8 mouse cellular contexts compared by ENCODE assay signal in the genomic region with DNA sequence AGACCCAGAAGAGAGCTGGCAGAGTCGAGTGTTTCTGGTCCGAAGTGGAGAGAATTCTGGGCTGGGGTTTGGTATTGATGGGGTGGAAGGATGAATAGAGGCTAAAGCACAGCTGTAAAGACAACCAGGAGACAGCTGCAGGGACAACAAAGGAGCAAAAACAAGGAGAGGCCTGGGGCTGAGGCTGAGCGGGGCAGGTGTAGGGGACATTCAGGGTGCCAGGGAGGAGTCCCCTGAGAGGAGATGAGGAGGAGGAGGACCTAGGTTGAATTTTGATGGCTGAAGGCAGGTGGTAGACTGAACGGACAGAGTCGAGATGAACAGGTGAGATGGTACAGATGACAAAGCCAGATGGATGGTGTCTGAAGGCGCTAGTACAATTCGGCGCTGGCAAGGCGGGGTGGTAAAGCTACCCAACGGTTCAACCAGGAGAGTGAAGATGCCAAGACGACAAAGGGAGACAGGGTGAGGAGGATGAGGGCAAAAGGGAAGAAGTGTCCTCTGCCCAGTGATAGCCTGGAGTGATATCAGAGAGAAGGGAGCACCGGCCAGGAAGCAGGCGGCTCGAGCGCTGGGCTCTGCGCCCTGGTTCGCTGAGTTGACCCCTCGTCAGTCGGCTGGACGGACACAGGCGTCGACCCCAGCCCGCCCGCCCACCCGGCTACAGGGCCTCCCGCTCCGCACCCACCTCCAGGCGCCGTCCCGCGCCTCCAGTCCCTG. TPM values are rescaled to one million over a fixed set of nuclear protein-coding genes. Genes with fewer than 3 reads are reported as not detected.
DNase-seq lines count a peak whose midpoint lies in the region; ATAC-seq and TF ChIP-seq lines count a peak whose summit lies in the region.

No protein-coding gene starts in this region.

- peaks cover 40% of the 10 kb centered on the region for H3K36me3 ChIP-seq in E14TG2a.4 (ENCODE audit: insufficient read depth, low read length)
- H3K36me3 ChIP-seq in forebrain, embryonic 15.5 days, result peaks cover 21% of the 10 kb centered on the region
- H3K36me3 ChIP-seq in liver, embryonic 16.5 days (ENCODE audit: control insufficient read depth, insufficient read depth), result peaks cover 11% of the 10 kb centered on the region

- peak; percentile 90 for DNase-seq in heart, adult 11 months
- no peak for DNase-seq in heart, postnatal 4 days
- no peak for DNase-seq in adrenal gland, postnatal 4 days (ENCODE audit: low spot score in 2 of 2)
- DNase-seq in spleen, postnatal 14 days (ENCODE audit: low spot score in 2 of 2), result no peak
- DNase-seq in urinary bladder, adult 18-20 months (ENCODE audit: low spot score in 2 of 2), result no peak

- peak overlapping the region; percentile 77 for H3K4me3 ChIP-seq in E14TG2a.4 (replicated peaks; ENCODE audit: low read length)
- peak overlapping the region; percentile 75 for H3K4me3 ChIP-seq in forebrain, embryonic 15.5 days
- H3K4me3 ChIP-seq in liver, embryonic 16.5 days (ENCODE audit: low read depth, low read length), result peak overlapping the region; percentile 74

- no peaks in the 10 kb centered on the region for H3K9me3 ChIP-seq in E14TG2a.4 (ENCODE audit: low read length)
- no peaks in the 10 kb centered on the region for H3K9me3 ChIP-seq in forebrain, embryonic 15.5 days
- no peaks in the 10 kb centered on the region for H3K9me3 ChIP-seq in liver, embryonic 16.5 days (replicated peaks; ENCODE audit: control insufficient read depth, low read length)

- H3K9ac ChIP-seq in forebrain, embryonic 15.5 days (replicated peaks), result peak overlapping the region; percentile 93
- peak overlapping the region; percentile 88 for H3K9ac ChIP-seq in liver, embryonic 16.5 days (ENCODE audit: low read depth, low read length)

- ATAC-seq in forebrain, embryonic 15.5 days (replicated peaks), result peak; percentile 33
- peak; percentile 26 for ATAC-seq in liver, embryonic 16.5 days (ENCODE audit: low read depth)

- H3K27me3 ChIP-seq in E14TG2a.4 (ENCODE audit: insufficient read depth, low read length), result peaks cover 13% of the 10 kb centered on the region
- no peaks in the 10 kb centered on the region for H3K27me3 ChIP-seq in forebrain, embryonic 15.5 days
- peaks cover 12% of the 10 kb centered on the region for H3K27me3 ChIP-seq in liver, embryonic 16.5 days (ENCODE audit: control insufficient read depth, insufficient read depth, low read depth, low read length)

- peak overlapping the region; percentile 77 for H3K27ac ChIP-seq in forebrain, embryonic 15.5 days (replicated peaks)
- peak overlapping the region; percentile 75 for H3K27ac ChIP-seq in liver, embryonic 16.5 days (ENCODE audit: low read length)

- TF ChIP-seq CTCF in E14TG2a.4 (conservative IDR thresholded peaks at IDR 0.05; ENCODE audit: low read length), result no peak

- 5% methylated on average over 29 of the region's 31 CpGs for WGBS in forebrain, embryonic 15.5 days
- WGBS in liver, embryonic 16.5 days (ENCODE audit: insufficient replicate concordance), result 9% methylated on average over 31 of the region's 31 CpGs

- peak overlapping the region; percentile 69 for H3K4me2 ChIP-seq in forebrain, embryonic 15.5 days (replicated peaks)
- H3K4me2 ChIP-seq in liver, embryonic 16.5 days (ENCODE audit: low read depth, low read length), result peak overlapping the region; percentile 98

- H3K4me1 ChIP-seq in E14TG2a.4 (replicated peaks; ENCODE audit: low read depth, low read length), result peaks cover 28% of the 10 kb centered on the region
- peaks cover 30% of the 10 kb centered on the region for H3K4me1 ChIP-seq in forebrain, embryonic 15.5 days
- peaks cover 15% of the 10 kb centered on the region for H3K4me1 ChIP-seq in liver, embryonic 16.5 days (ENCODE audit: control insufficient read depth, low read depth, low read length)

RNA-seq across cellular contexts. Expression of gene Tigd3, which starts 0.5 kb away (rescaled TPM):
- 1 to 10 TPM; 2.0 TPM for total RNA-seq in heart, postnatal 4 days (2021)
- 12.9 and 14.3 TPM in 2 replicates for polyA plus RNA-seq in forebrain, embryonic 15.5 days (2015; fragmentation: Nextera tagmentation; extraction: Ambion mirVana)
- 2.3 and 2.6 TPM in 2 replicates for polyA plus RNA-seq in liver, embryonic 16.5 days (2015; fragmentation: Nextera tagmentation; extraction: Ambion mirVana)
- total RNA-seq in adrenal gland, postnatal 4 days (2021), result 1 to 10 TPM; 3.1 TPM

RNA-seq across cellular contexts. Expression of gene Slc25a45, which starts 15.8 kb away (rescaled TPM):
- total RNA-seq in heart, postnatal 4 days (2021), result 1 to 10 TPM; 5.4 to 6.2 TPM
- 1.2 and 1.7 TPM in 2 replicates for polyA plus RNA-seq in forebrain, embryonic 15.5 days (2015; fragmentation: Nextera tagmentation; extraction: Ambion mirVana)
- polyA plus RNA-seq in liver, embryonic 16.5 days (2015; fragmentation: Nextera tagmentation; extraction: Ambion mirVana), result 6.3 and 6.9 TPM in 2 replicates
- 10 to 100 TPM; 25.9 to 26.3 TPM for total RNA-seq in adrenal gland, postnatal 4 days (2021)

RNA-seq across cellular contexts. Expression of gene Frmd8, which starts 18.4 kb away (rescaled TPM):
- total RNA-seq in heart, postnatal 4 days (2021), result 10 to 100 TPM; 18.6 to 20.9 TPM
- 19.5 and 23.3 TPM in 2 replicates for polyA plus RNA-seq in forebrain, embryonic 15.5 days (2015; fragmentation: Nextera tagmentation; extraction: Ambion mirVana)
- polyA plus RNA-seq in liver, embryonic 16.5 days (2015; fragmentation: Nextera tagmentation; extraction: Ambion mirVana), result 13.9 and 14.0 TPM in 2 replicates
- total RNA-seq in adrenal gland, postnatal 4 days (2021), result 10 to 100 TPM; 42.4 to 45.9 TPM

RNA-seq across cellular contexts. Expression of gene Dpf2, which starts 19.4 kb away (rescaled TPM):
- 100 to 1,000 TPM; 111 to 119 TPM for total RNA-seq in heart, postnatal 4 days (2021)
- polyA plus RNA-seq in forebrain, embryonic 15.5 days (2015; fragmentation: Nextera tagmentation; extraction: Ambion mirVana), result 120 and 137 TPM in 2 replicates
- 48.4 and 52.8 TPM in 2 replicates for polyA plus RNA-seq in liver, embryonic 16.5 days (2015; fragmentation: Nextera tagmentation; extraction: Ambion mirVana)
- 100 to 1,000 TPM; 158 to 169 TPM for total RNA-seq in adrenal gland, postnatal 4 days (2021)

RNA-seq across cellular contexts. Expression of gene Cdc42ep2, which starts 31.2 kb away (rescaled TPM):
- total RNA-seq in heart, postnatal 4 days (2021), result 10 to 100 TPM; 14.2 to 14.7 TPM
- polyA plus RNA-seq in forebrain, embryonic 15.5 days (2015; fragmentation: Nextera tagmentation; extraction: Ambion mirVana), result 9.1 and 10.1 TPM in 2 replicates
- 2.9 and 3.6 TPM in 2 replicates for polyA plus RNA-seq in liver, embryonic 16.5 days (2015; fragmentation: Nextera tagmentation; extraction: Ambion mirVana)
- 10 to 100 TPM; 11.4 TPM for total RNA-seq in adrenal gland, postnatal 4 days (2021)
